Mouse (Mus musculus): ENCODE data around the gene Tsfm. TPM values are rescaled to one million over a fixed set of nuclear protein-coding genes. Genes with fewer than 3 reads are reported as not detected.

The Tsfm gene
- polyA plus RNA-seq, 2 experiments: 26.7 to 40.7 TPM

GRCm38 (mm10) chr10:127033301-127033741 lies 2.7 kb upstream of the Tsfm start:
- no peak overlapping the region for H3K4me2 ChIP-seq (ENCODE audit: low read depth)
- 0 out of 4 replicates have a peak, but pooled peaks cover 0 to 2% of the 10 kb centered on the region in 2 experiments for H3K4me1 ChIP-seq (replicated peaks; ENCODE audit: control insufficient read depth in 2 of 2, insufficient read depth in 2 of 2, low read length in 1 of 2)
- no peak overlapping the region for H3K4me3 ChIP-seq (ENCODE audit: insufficient read depth in 1 of 2, low read depth in 2 of 2, low read length in 2 of 2)
- H3K27me3 ChIP-seq (ENCODE audit: control insufficient read depth, insufficient read depth, low read length): no peaks in the 10 kb centered on the region; the same call in 1 of the 2 replicates
- peaks cover 4% of the 10 kb centered on the region for H3K36me3 ChIP-seq (replicated peaks; ENCODE audit: control insufficient read depth, insufficient read depth, low read depth)
- H3K27ac ChIP-seq: no peak overlapping the region
- no peak for DNase-seq (ENCODE audit: low read depth in 3 of 3, low spot score in 3 of 3)
- no peak overlapping the region for H3K9ac ChIP-seq (replicated peaks)
- ATAC-seq (ENCODE audit: insufficient read depth): no peak
- WGBS (ENCODE audit: insufficient replicate concordance): 56% methylated on average over 8 of the region's 8 CpGs
- no peaks in the 10 kb centered on the region for H3K9me3 ChIP-seq (ENCODE audit: control insufficient read depth, low read length)
- TF ChIP-seq EP300 (IDR thresholded peaks at IDR 0.05; ENCODE audit: low read depth) (no peak), CTCF (IDR thresholded peaks at IDR 0.05; ENCODE audit: low read depth) (no peak)

GRCm38 (mm10) chr10:127018422-127018821 lies 12.2 kb downstream of the Tsfm start:
- no peaks in the 10 kb centered on the region for H3K9me3 ChIP-seq (ENCODE audit: control insufficient read depth, low read length)
- H3K36me3 ChIP-seq (replicated peaks; ENCODE audit: control insufficient read depth, insufficient read depth, low read depth): no peaks in the 10 kb centered on the region
- no peak overlapping the region for H3K27ac ChIP-seq
- H3K4me3 ChIP-seq (ENCODE audit: insufficient read depth in 1 of 2, low read depth in 2 of 2, low read length in 2 of 2): no peak overlapping the region
- ATAC-seq (ENCODE audit: insufficient read depth): no peak
- no peak overlapping the region for H3K4me2 ChIP-seq (ENCODE audit: low read depth)
- H3K9ac ChIP-seq (replicated peaks): no peak overlapping the region
- H3K4me1 ChIP-seq (replicated peaks; ENCODE audit: control insufficient read depth in 2 of 2, insufficient read depth in 2 of 2, low read length in 1 of 2): no peaks in the 10 kb centered on the region
- TF ChIP-seq CTCF (IDR thresholded peaks at IDR 0.05; ENCODE audit: low read depth) (no peak), EP300 (IDR thresholded peaks at IDR 0.05; ENCODE audit: low read depth) (no peak)
- 73% methylated on average over 16 of the region's 16 CpGs for WGBS (ENCODE audit: insufficient replicate concordance)
- H3K27me3 ChIP-seq (ENCODE audit: control insufficient read depth, insufficient read depth, low read length): no peaks in the 10 kb centered on the region
- no peak for DNase-seq (ENCODE audit: low read depth in 3 of 3, low spot score in 3 of 3)

- H3K4me2 ChIP-seq (ENCODE audit: low read depth): no peak overlapping the region
- H3K9me3 ChIP-seq (ENCODE audit: control insufficient read depth, low read length): no peaks in the 10 kb centered on the region
- H3K27me3 ChIP-seq (ENCODE audit: control insufficient read depth, insufficient read depth, low read length): no peaks in the 10 kb centered on the region
- DNase-seq (ENCODE audit: low read depth in 3 of 3, low spot score in 3 of 3): no peak
- no peak for ATAC-seq (ENCODE audit: insufficient read depth)
- no peak overlapping the region for H3K27ac ChIP-seq
- 23% methylated on average over 2 of the region's 2 CpGs for WGBS (ENCODE audit: insufficient replicate concordance)
- no peaks in the 10 kb centered on the region for H3K36me3 ChIP-seq (replicated peaks; ENCODE audit: control insufficient read depth, insufficient read depth, low read depth)
- H3K4me1 ChIP-seq (replicated peaks; ENCODE audit: control insufficient read depth in 2 of 2, insufficient read depth in 2 of 2, low read length in 1 of 2): no peaks in the 10 kb centered on the region
- TF ChIP-seq CTCF (IDR thresholded peaks at IDR 0.05; ENCODE audit: low read depth) (no peak), EP300 (IDR thresholded peaks at IDR 0.05; ENCODE audit: low read depth) (no peak)
- no peak overlapping the region for H3K9ac ChIP-seq (replicated peaks)
- H3K4me3 ChIP-seq (ENCODE audit: insufficient read depth in 1 of 2, low read depth in 2 of 2, low read length in 2 of 2): no peak overlapping the region
These were observed 13.6 kb downstream of the Tsfm start for GRCm38 (mm10) chr10:127017071-127017470.

- H3K9ac ChIP-seq (replicated peaks): no peak overlapping the region
- H3K27me3 ChIP-seq (ENCODE audit: control insufficient read depth, insufficient read depth, low read length): no peaks in the 10 kb centered on the region
- H3K9me3 ChIP-seq (ENCODE audit: control insufficient read depth, low read length): no peaks in the 10 kb centered on the region
- TF ChIP-seq CTCF (IDR thresholded peaks at IDR 0.05; ENCODE audit: low read depth) (peak; percentile 29; the same call in 1 of the 2 replicates), EP300 (IDR thresholded peaks at IDR 0.05; ENCODE audit: low read depth) (no peak)
- H3K4me1 ChIP-seq (replicated peaks; ENCODE audit: control insufficient read depth in 2 of 2, insufficient read depth in 2 of 2, low read length in 1 of 2): no peaks in the 10 kb centered on the region
- no peak overlapping the region for H3K4me3 ChIP-seq (ENCODE audit: insufficient read depth in 1 of 2, low read depth in 2 of 2, low read length in 2 of 2)
- H3K36me3 ChIP-seq (replicated peaks; ENCODE audit: control insufficient read depth, insufficient read depth, low read depth): no peaks in the 10 kb centered on the region
- ATAC-seq (ENCODE audit: insufficient read depth) (no peak), DNase-seq (ENCODE audit: low read depth in 3 of 3, low spot score in 3 of 3) (no peak)
- 49% methylated on average over 5 of the region's 5 CpGs for WGBS (ENCODE audit: insufficient replicate concordance)
- no peak overlapping the region for H3K4me2 ChIP-seq (ENCODE audit: low read depth)
- H3K27ac ChIP-seq: no peak overlapping the region
These were observed 14.2 kb downstream of the Tsfm start for GRCm38 (mm10) chr10:127016488-127016887.

- Histone ChIP-seq H3K27ac (no peak overlapping the region), H3K9ac (replicated peaks) (no peak overlapping the region), H3K4me1 (replicated peaks; ENCODE audit: control insufficient read depth in 2 of 2, insufficient read depth in 2 of 2, low read length in 1 of 2) (no peaks in the 10 kb centered on the region), H3K4me3 (ENCODE audit: insufficient read depth in 1 of 2, low read depth in 2 of 2, low read length in 2 of 2) (no peak overlapping the region), H3K9me3 (ENCODE audit: control insufficient read depth, low read length) (no peaks in the 10 kb centered on the region), H3K36me3 (replicated peaks; ENCODE audit: control insufficient read depth, insufficient read depth, low read depth) (no peaks in the 10 kb centered on the region), H3K27me3 (ENCODE audit: control insufficient read depth, insufficient read depth, low read length) (no peaks in the 10 kb centered on the region), H3K4me2 (ENCODE audit: low read depth) (no peak overlapping the region)
- 61% methylated on average over 7 of the region's 7 CpGs for WGBS (ENCODE audit: insufficient replicate concordance)
- no peak for TF ChIP-seq EP300 (IDR thresholded peaks at IDR 0.05; ENCODE audit: low read depth)
- no peak for TF ChIP-seq CTCF (IDR thresholded peaks at IDR 0.05; ENCODE audit: low read depth)
- DNase-seq (ENCODE audit: low read depth in 3 of 3, low spot score in 3 of 3) (no peak), ATAC-seq (ENCODE audit: insufficient read depth) (no peak)
These were observed 26.8 kb downstream of the Tsfm start for GRCm38 (mm10) chr10:127003806-127004205.
